Mouse (Mus musculus): Measurements from ENCODE around the gene Ap2m1. TPM values are rescaled to one million over a fixed set of nuclear protein-coding genes. Genes with fewer than 3 reads are reported as not detected.
A peak's percentile ranks its signal among the peaks of the same experiment; 100 is the strongest.

Gene Ap2m1
- polyA plus RNA-seq, 1 experiment from 2014 or later, result 941 TPM

DNA sequence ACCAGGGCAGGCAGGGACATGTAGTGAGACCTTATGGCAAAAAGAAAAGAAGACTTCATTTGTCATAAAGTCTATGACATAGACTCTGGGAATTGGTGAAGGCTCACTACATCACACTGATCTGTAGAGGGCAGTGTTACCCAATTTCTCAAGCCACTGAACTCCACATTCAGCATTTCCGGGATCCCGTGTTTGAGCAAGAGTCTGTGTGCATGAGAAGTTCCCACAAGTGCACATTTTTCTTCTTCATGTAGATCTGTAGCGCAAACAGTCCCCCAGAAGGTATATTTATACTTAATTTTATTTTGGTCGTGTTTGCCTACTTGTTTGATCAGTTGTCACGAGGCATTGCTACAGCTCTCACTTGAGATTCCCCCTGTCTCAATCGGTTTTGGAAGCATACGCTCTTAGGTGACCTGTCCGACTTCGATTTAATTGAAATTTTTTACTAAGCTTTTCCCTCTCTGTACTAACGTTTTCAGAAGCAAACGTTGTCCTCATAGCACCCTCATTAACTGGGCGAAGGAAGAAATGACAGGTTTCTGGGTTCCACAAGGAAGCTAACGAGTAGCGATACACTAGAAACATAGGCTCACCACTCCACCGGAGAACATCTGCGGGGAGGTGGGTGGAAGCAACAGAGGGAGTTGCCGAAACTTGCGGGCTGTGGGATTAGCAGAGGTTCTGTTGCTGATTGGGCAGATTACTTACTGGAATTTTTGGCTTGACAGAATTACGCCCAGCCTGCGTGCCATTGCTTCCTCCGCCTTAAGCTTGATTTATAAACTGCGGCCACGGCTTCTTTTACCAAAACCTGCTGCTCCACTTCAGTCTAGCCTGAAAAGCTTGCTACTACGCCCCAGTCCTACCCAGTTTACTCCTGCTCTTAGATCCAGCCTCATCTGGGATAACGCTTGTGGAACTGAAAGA lies 38.3 kb upstream of the Ap2m1 start:
- Histone ChIP-seq H3K27me3 (ENCODE audit: control insufficient read depth, insufficient read depth, low read length) (peaks cover 9% of the 10 kb centered on the region), H3K9me3 (ENCODE audit: control insufficient read depth, low read length) (no peaks in the 10 kb centered on the region), H3K4me1 (replicated peaks; ENCODE audit: control insufficient read depth, insufficient read depth, low read length) (no peaks in the 10 kb centered on the region), H3K27ac (ENCODE audit: low read depth, low read length) (no peak overlapping the region), H3K4me3 (ENCODE audit: low read depth, low read length) (peak overlapping the region; percentile 9), H3K9ac (ENCODE audit: low read depth, low read length) (0 out of 2 replicates have a peak overlapping the region, but pooled peaks have one; percentile 2), H3K4me2 (replicated peaks; ENCODE audit: low read depth, low read length) (peak overlapping the region; percentile 33), H3K36me3 (ENCODE audit: control insufficient read depth, insufficient read depth, low read length) (peaks cover 2% of the 10 kb centered on the region; the same call in 1 of the 2 replicates)
- DNase-seq (ENCODE audit: low spot score) (peak; percentile 76), ATAC-seq (ENCODE audit: low FRiP score) (no peak)
- WGBS, result 23% methylated on average over 25 of the region's 25 CpGs

DNA sequence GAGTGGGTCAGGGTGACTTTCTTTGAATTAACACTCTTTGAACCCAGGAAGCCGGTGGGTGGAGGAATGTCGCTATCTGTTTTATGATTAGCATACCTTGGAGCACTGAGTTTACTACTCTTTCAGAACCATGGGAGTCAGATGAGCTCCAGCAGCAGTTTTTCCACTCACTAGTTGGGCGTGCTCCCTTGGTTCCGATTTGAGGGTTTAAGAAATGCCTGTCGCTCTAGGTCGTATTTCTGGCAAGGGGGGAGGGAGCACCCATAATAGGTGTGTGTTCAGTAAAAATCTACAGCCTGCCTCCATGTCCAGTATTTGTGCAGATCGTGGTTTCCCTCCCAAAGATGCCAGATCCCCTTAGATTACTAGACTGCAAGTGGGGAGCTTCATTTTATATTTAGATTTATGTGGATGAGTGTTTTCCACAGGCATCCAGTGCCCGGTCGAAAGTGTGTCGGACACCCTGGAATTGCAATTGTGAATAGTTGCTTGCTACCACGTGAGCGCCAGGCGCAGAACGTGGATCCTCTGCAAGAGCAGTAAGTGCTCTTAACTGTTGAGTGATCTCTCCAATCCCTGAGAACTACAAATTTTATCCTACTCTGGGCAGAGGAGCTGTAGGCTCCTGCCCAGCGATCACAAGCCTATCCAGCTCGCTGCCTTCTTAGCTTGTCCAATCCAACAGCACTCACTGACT lies 37.1 kb upstream of the Ap2m1 start:
- peaks cover 12% of the 10 kb centered on the region for H3K36me3 ChIP-seq (ENCODE audit: control insufficient read depth, insufficient read depth, low read length)
- H3K4me1 ChIP-seq (replicated peaks; ENCODE audit: control insufficient read depth, insufficient read depth, low read length), result no peaks in the 10 kb centered on the region
- DNase-seq (ENCODE audit: low spot score) (no peak), ATAC-seq (ENCODE audit: low FRiP score) (0 out of 2 replicates have a peak, but pooled peaks have one; percentile 1)
- H3K4me3 ChIP-seq (ENCODE audit: low read depth, low read length), result peak overlapping the region; percentile 94
- H3K9me3 ChIP-seq (ENCODE audit: control insufficient read depth, low read length), result no peaks in the 10 kb centered on the region
- peaks cover 9% of the 10 kb centered on the region for H3K27me3 ChIP-seq (ENCODE audit: control insufficient read depth, insufficient read depth, low read length)
- peak overlapping the region; percentile 81; the same call in 1 of the 2 replicates for H3K27ac ChIP-seq (ENCODE audit: low read depth, low read length)
- H3K9ac ChIP-seq (ENCODE audit: low read depth, low read length), result peak overlapping the region; percentile 92
- peak overlapping the region; percentile 62 for H3K4me2 ChIP-seq (replicated peaks; ENCODE audit: low read depth, low read length)
- WGBS, result 11% methylated on average over 16 of the region's 16 CpGs

GRCm38 (mm10) chr16:20498677-20499475 lies 36.4 kb upstream of the Ap2m1 start, which contains the start of gene Eif2b5:
Eif2b5 (plus strand) TSS chr16:20498817.
- under 1% methylated on average over 49 of the region's 49 CpGs for WGBS
- ATAC-seq (ENCODE audit: low FRiP score), result peak; percentile 93
- DNase-seq (ENCODE audit: low spot score), result peak; percentile 88
- Histone ChIP-seq H3K27ac (ENCODE audit: low read depth, low read length) (peak within 1 kb of the TSS; percentile 81), H3K4me2 (replicated peaks; ENCODE audit: low read depth, low read length) (peak within 1 kb of the TSS; percentile 62), H3K27me3 (ENCODE audit: control insufficient read depth, insufficient read depth, low read length) (peaks cover 9% of the 10 kb centered on the region), H3K9ac (ENCODE audit: low read depth, low read length) (peak within 1 kb of the TSS; percentile 92), H3K4me1 (replicated peaks; ENCODE audit: control insufficient read depth, insufficient read depth, low read length) (no peaks in the 10 kb centered on the region), H3K4me3 (ENCODE audit: low read depth, low read length) (peak within 1 kb of the TSS; percentile 94), H3K36me3 (ENCODE audit: control insufficient read depth, insufficient read depth, low read length) (peaks cover 19% of the 10 kb centered on the region), H3K9me3 (ENCODE audit: control insufficient read depth, low read length) (no peaks in the 10 kb centered on the region)

GRCm38 (mm10) chr16:20506000-20506399 lies 29.3 kb upstream of the Ap2m1 start:
- no peak overlapping the region for H3K4me3 ChIP-seq (ENCODE audit: low read depth, low read length)
- 90% methylated on average over 8 of the region's 8 CpGs for WGBS
- H3K4me2 ChIP-seq (replicated peaks; ENCODE audit: low read depth, low read length), result no peak overlapping the region
- no peak overlapping the region for H3K9ac ChIP-seq (ENCODE audit: low read depth, low read length)
- ATAC-seq (ENCODE audit: low FRiP score) (no peak), DNase-seq (ENCODE audit: low spot score) (no peak)
- no peaks in the 10 kb centered on the region for H3K4me1 ChIP-seq (replicated peaks; ENCODE audit: control insufficient read depth, insufficient read depth, low read length)
- H3K27me3 ChIP-seq (ENCODE audit: control insufficient read depth, insufficient read depth, low read length), result no peaks in the 10 kb centered on the region
- peaks cover 36% of the 10 kb centered on the region for H3K36me3 ChIP-seq (ENCODE audit: control insufficient read depth, insufficient read depth, low read length)
- H3K9me3 ChIP-seq (ENCODE audit: control insufficient read depth, low read length), result no peaks in the 10 kb centered on the region
- no peak overlapping the region for H3K27ac ChIP-seq (ENCODE audit: low read depth, low read length)

DNA sequence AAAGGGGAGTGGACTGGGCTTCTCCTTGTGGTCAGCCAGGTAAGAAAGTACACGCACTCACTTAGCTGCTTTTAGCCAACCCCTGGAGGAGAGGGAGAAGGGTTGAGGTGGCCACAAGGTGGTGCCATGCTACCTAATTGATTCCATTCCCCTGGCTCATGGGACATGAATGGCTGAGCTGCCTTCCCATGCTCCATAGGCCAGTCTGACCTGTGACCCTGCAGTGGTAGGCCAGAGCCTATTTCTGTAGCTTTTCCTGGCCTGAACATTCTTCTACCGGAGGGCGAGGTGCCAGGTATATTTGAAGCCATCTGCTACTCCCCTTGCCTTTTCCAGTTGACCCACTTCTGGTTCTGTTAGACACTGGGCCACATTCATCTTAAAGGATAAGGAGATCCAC lies 25.9 kb upstream of the Ap2m1 start:
- ATAC-seq (ENCODE audit: low FRiP score) (no peak), DNase-seq (ENCODE audit: low spot score) (peak; percentile 49)
- 87% methylated on average over 3 of the region's 3 CpGs for WGBS
- H3K36me3 ChIP-seq (ENCODE audit: control insufficient read depth, insufficient read depth, low read length), result peaks cover 17% of the 10 kb centered on the region
- H3K27ac ChIP-seq (ENCODE audit: low read depth, low read length), result no peak overlapping the region
- H3K9ac ChIP-seq (ENCODE audit: low read depth, low read length), result no peak overlapping the region
- H3K4me1 ChIP-seq (replicated peaks; ENCODE audit: control insufficient read depth, insufficient read depth, low read length), result no peaks in the 10 kb centered on the region
- H3K9me3 ChIP-seq (ENCODE audit: control insufficient read depth, low read length), result no peaks in the 10 kb centered on the region
- H3K4me2 ChIP-seq (replicated peaks; ENCODE audit: low read depth, low read length), result no peak overlapping the region
- H3K4me3 ChIP-seq (ENCODE audit: low read depth, low read length), result no peak overlapping the region
- no peaks in the 10 kb centered on the region for H3K27me3 ChIP-seq (ENCODE audit: control insufficient read depth, insufficient read depth, low read length)

- 91% methylated on average over 7 of the region's 7 CpGs for WGBS
- no peak overlapping the region for H3K4me2 ChIP-seq (replicated peaks; ENCODE audit: low read depth, low read length)
- H3K4me3 ChIP-seq (ENCODE audit: low read depth, low read length), result no peak overlapping the region
- no peaks in the 10 kb centered on the region for H3K27me3 ChIP-seq (ENCODE audit: control insufficient read depth, insufficient read depth, low read length)
- peaks cover 8% of the 10 kb centered on the region for H3K36me3 ChIP-seq (ENCODE audit: control insufficient read depth, insufficient read depth, low read length)
- no peak for ATAC-seq (ENCODE audit: low FRiP score)
- H3K27ac ChIP-seq (ENCODE audit: low read depth, low read length), result no peak overlapping the region
- H3K9me3 ChIP-seq (ENCODE audit: control insufficient read depth, low read length), result no peaks in the 10 kb centered on the region
- H3K9ac ChIP-seq (ENCODE audit: low read depth, low read length), result no peak overlapping the region
- no peaks in the 10 kb centered on the region; the same call in 1 of the 2 replicates for H3K4me1 ChIP-seq (replicated peaks; ENCODE audit: control insufficient read depth, insufficient read depth, low read length)
- no peak for DNase-seq (ENCODE audit: low spot score)
Observed at GRCm38 (mm10) chr16:20511277-20511847, 23.9 kb upstream of the Ap2m1 start.

DNA sequence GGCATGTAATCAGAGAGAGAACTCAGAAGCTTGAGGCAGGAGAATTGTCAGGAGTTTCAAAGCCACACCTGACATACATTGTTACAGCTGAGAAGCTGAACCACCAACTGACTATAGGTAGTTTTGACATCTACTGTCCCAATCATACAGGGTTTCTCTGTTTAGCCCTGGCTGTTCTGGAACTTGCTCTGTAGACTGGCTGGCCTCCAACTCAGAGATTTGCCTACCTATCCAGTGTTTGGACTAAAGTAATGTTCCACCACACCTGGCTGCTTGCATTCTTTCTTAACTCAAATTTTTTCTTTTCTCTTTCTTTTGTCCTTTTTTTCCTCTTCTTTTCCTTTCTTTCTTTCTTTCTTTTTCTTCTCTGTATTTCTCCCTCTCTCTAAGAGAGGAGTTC lies 19.2 kb upstream of the Ap2m1 start:
- peaks cover 3% of the 10 kb centered on the region for H3K4me1 ChIP-seq (replicated peaks; ENCODE audit: control insufficient read depth, insufficient read depth, low read length)
- no peak for DNase-seq (ENCODE audit: low spot score)

DNA sequence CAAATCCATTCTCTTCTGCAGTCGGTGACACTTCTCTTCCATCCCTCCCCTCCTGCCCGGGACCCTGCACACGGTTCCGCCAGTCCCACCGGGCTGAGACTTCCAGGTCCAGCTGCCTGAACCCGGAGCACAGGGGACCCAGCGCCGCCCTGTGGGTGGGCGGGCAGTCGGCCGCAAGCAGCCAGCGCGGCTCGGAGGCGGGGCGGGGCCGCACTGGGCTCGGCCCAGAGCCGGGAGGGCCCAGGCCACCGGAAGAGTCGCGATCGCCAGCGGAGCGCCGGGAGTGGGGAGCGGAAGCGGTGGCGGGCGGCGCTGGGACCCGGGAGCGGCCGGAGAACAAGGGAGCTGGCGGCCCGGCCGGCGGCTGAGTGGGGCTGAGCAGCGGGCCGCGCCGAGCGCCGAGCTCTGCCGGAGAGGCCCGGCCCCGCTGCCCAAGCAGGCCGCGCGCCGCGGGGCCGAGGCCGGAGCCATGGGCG lies 18.5 kb upstream of the Ap2m1 start, which contains the start of gene Dvl3:
Gene Dvl3, plus strand, starts transcription at position 257 of the 476 bp plus-strand sequence.
- Histone ChIP-seq H3K27me3 (ENCODE audit: control insufficient read depth, insufficient read depth, low read length) (no peaks in the 10 kb centered on the region), H3K9me3 (ENCODE audit: control insufficient read depth, low read length) (no peaks in the 10 kb centered on the region), H3K4me1 (replicated peaks; ENCODE audit: control insufficient read depth, insufficient read depth, low read length) (peaks cover 3% of the 10 kb centered on the region), H3K9ac (ENCODE audit: low read depth, low read length) (peak within 1 kb of the TSS; percentile 95), H3K36me3 (ENCODE audit: control insufficient read depth, insufficient read depth, low read length) (no peaks in the 10 kb centered on the region), H3K27ac (ENCODE audit: low read depth, low read length) (peak within 1 kb of the TSS; percentile 87), H3K4me3 (ENCODE audit: low read depth, low read length) (peak within 1 kb of the TSS; percentile 87), H3K4me2 (replicated peaks; ENCODE audit: low read depth, low read length) (peak within 1 kb of the TSS; percentile 80)
- DNase-seq (ENCODE audit: low spot score) (peak; percentile 94), ATAC-seq (ENCODE audit: low FRiP score) (peak; percentile 94)
- WGBS, result under 1% methylated on average over 24 of the region's 55 CpGs

More for the DNA sequence above, 19.2 kb upstream of the Ap2m1 start:
- no peaks in the 10 kb centered on the region for H3K9me3 ChIP-seq (ENCODE audit: control insufficient read depth, low read length)
- no peaks in the 10 kb centered on the region for H3K27me3 ChIP-seq (ENCODE audit: control insufficient read depth, insufficient read depth, low read length)
- peak overlapping the region; percentile 95 for H3K9ac ChIP-seq (ENCODE audit: low read depth, low read length)
- H3K4me3 ChIP-seq (ENCODE audit: low read depth, low read length), result peak overlapping the region; percentile 87; the same call in 1 of the 2 replicates
- 0 out of 2 replicates have a peak overlapping the region, but pooled peaks have one; percentile 87 for H3K27ac ChIP-seq (ENCODE audit: low read depth, low read length)
- H3K36me3 ChIP-seq (ENCODE audit: control insufficient read depth, insufficient read depth, low read length), result no peaks in the 10 kb centered on the region
- ATAC-seq (ENCODE audit: low FRiP score), result no peak
- peak overlapping the region; percentile 80 for H3K4me2 ChIP-seq (replicated peaks; ENCODE audit: low read depth, low read length)

Measured in hindbrain, embryonic 11.5 days (tissue).